Mouse (Mus musculus) kidney, embryonic 16.5 days (tissue): ENCODE measurements around the gene Erc2. TPM values are rescaled to one million over a fixed set of nuclear protein-coding genes. Genes with fewer than 3 reads are reported as not detected.
A peak's percentile ranks its signal among the peaks of the same experiment; 100 is the strongest.

Experiments used
- ATAC-seq: fragments of 200-750 bp; cut with Nextera tagmentation; 2 replicates; pipeline ENCODE4 v1.8.0; 2017; ENCODE audit warnings: moderate TSS enrichment; ENCODE audit not compliant: low FRiP score, low TSS enrichment
- H3K27ac ChIP-seq: fragments of 300-500 bp; sonication (generic); 2 replicates; pipeline ENCODE4 v1.5.1; 2014; ENCODE audit warnings: low read length
- H3K27me3 ChIP-seq: fragments of 300-500 bp; sonication (generic); 2 replicates; pipeline ENCODE4 v1.6.1; 2014; ENCODE audit warnings: low read length, control low read depth, mixed read lengths; ENCODE audit not compliant: insufficient read depth
- H3K36me3 ChIP-seq: fragments of 300-500 bp; sonication (generic); 2 replicates; pipeline ENCODE4 v1.6.1; 2014; ENCODE audit warnings: low read length, control low read depth, mixed read lengths; ENCODE audit not compliant: insufficient read depth
- H3K4me1 ChIP-seq: fragments of 300-500 bp; sonication (generic); 2 replicates; pipeline ENCODE4 v1.6.1; 2014; ENCODE audit warnings: low read length, control low read depth, mixed read lengths; ENCODE audit not compliant: insufficient read depth
- H3K4me2 ChIP-seq: fragments of 300-500 bp; sonication (generic); replicated peaks from 2 replicates; pipeline ENCODE4 v1.6.1; 2014; ENCODE audit warnings: low read depth, low read length
- H3K4me3 ChIP-seq: fragments of 300-500 bp; sonication (generic); 2 replicates; pipeline ENCODE4 v1.5.1; 2014; ENCODE audit warnings: mild to moderate bottlenecking, low read length
- H3K9ac ChIP-seq: fragments of 300-500 bp; sonication (generic); replicated peaks from 2 replicates; pipeline ENCODE4 v1.6.1; 2014; ENCODE audit warnings: low read length
- H3K9me3 ChIP-seq: fragments of 300-500 bp; sonication (generic); 2 replicates; pipeline ENCODE4 v1.6.1; 2016; ENCODE audit warnings: low read length, control low read depth
- WGBS: fragments of 180-500 bp; shearing (Covaris S2); extraction: QIAGEN DNeasy Blood & Tissue Kit; methylation state at CpG from one replicate; pipeline ENCODE4 v1.1.7; 2014; 5-methylcytosine and 5-hydroxymethylcytosine counted together
- polyA plus RNA-seq: library from polyadenylated mRNA; unstranded; fragments of >200 nt; fragmentation: Nextera tagmentation; extraction: Ambion mirVana; gene quantifications from 2 replicates; pipeline ENCODE4 v1.2.1, GENCODE M21; 2015

The Erc2 gene
- polyA plus RNA-seq, 1 experiment from 2014 or later, result 4.9 TPM

GRCm38 (mm10) chr14:28057159-28057884 is 435.1 kb downstream of the Erc2 start:
- H3K4me3 ChIP-seq, result no peak overlapping the region
- peaks cover 14% of the 10 kb centered on the region; the same call in 1 of the 2 replicates for H3K4me1 ChIP-seq
- H3K9me3 ChIP-seq, result no peaks in the 10 kb centered on the region
- H3K27me3 ChIP-seq, result no peaks in the 10 kb centered on the region
- no peak overlapping the region for H3K4me2 ChIP-seq
- H3K36me3 ChIP-seq, result no peaks in the 10 kb centered on the region
- 51% methylated on average over 11 of the region's 11 CpGs for WGBS
- peak overlapping the region; percentile 72 for H3K27ac ChIP-seq
- no peak for ATAC-seq
- H3K9ac ChIP-seq, result no peak overlapping the region

- no peak overlapping the region for H3K4me2 ChIP-seq
These were observed 435.9 kb downstream of the Erc2 start for GRCm38 (mm10) chr14:28057885-28058860.

GRCm38 (mm10) chr14:28060891-28061290 is 438.7 kb downstream of the Erc2 start:
- H3K27me3 ChIP-seq, result no peaks in the 10 kb centered on the region
- peaks cover 12% of the 10 kb centered on the region; the same call in 1 of the 2 replicates for H3K4me1 ChIP-seq
- no peak overlapping the region for H3K4me2 ChIP-seq
- no peaks in the 10 kb centered on the region for H3K36me3 ChIP-seq
- H3K27ac ChIP-seq, result no peak overlapping the region
- no peaks in the 10 kb centered on the region for H3K9me3 ChIP-seq
- no peak overlapping the region for H3K9ac ChIP-seq
- whole genome bisulfite sequencing, result 78% methylated on average over 4 of the region's 4 CpGs
- ATAC-seq, result no peak
- H3K4me3 ChIP-seq, result no peak overlapping the region

More at GRCm38 (mm10) chr14:28057885-28058860, 435.9 kb downstream of the Erc2 start:
- no peaks in the 10 kb centered on the region for H3K27me3 ChIP-seq
- peaks cover 14% of the 10 kb centered on the region; the same call in 1 of the 2 replicates for H3K4me1 ChIP-seq
- no peak overlapping the region for H3K4me3 ChIP-seq
- H3K27ac ChIP-seq, result peak overlapping the region; percentile 72
- H3K9me3 ChIP-seq, result no peaks in the 10 kb centered on the region
- ATAC-seq, result peak; percentile 94
- H3K36me3 ChIP-seq, result no peaks in the 10 kb centered on the region
- no peak overlapping the region for H3K9ac ChIP-seq
- WGBS, result 19% methylated on average over 18 of the region's 18 CpGs

GRCm38 (mm10) chr14:28061649-28062375 is 439.6 kb downstream of the Erc2 start:
- Histone ChIP-seq H3K4me1 (peaks cover 7% of the 10 kb centered on the region; the same call in 1 of the 2 replicates), H3K4me2 (no peak overlapping the region), H3K27ac (no peak overlapping the region), H3K36me3 (no peaks in the 10 kb centered on the region), H3K27me3 (no peaks in the 10 kb centered on the region), H3K4me3 (no peak overlapping the region), H3K9ac (no peak overlapping the region), H3K9me3 (no peaks in the 10 kb centered on the region)
- WGBS, result 25% methylated on average over 3 of the region's 3 CpGs
- ATAC-seq, result no peak

- H3K4me3 ChIP-seq, result no peak overlapping the region
- 64% methylated on average over 12 of the region's 12 CpGs for WGBS
- no peaks in the 10 kb centered on the region for H3K4me1 ChIP-seq
- no peaks in the 10 kb centered on the region for H3K36me3 ChIP-seq
- H3K4me2 ChIP-seq, result no peak overlapping the region
- H3K27me3 ChIP-seq, result no peaks in the 10 kb centered on the region
- H3K27ac ChIP-seq, result no peak overlapping the region
- no peak for ATAC-seq
- H3K9ac ChIP-seq, result no peak overlapping the region
- H3K9me3 ChIP-seq, result no peaks in the 10 kb centered on the region
These were observed 445.8 kb downstream of the Erc2 start for GRCm38 (mm10) chr14:28068021-28068420.

- ATAC-seq, result no peak
- Histone ChIP-seq H3K4me1 (no peaks in the 10 kb centered on the region), H3K4me3 (no peak overlapping the region), H3K9me3 (no peaks in the 10 kb centered on the region), H3K36me3 (no peaks in the 10 kb centered on the region), H3K9ac (no peak overlapping the region), H3K4me2 (no peak overlapping the region), H3K27me3 (no peaks in the 10 kb centered on the region), H3K27ac (no peak overlapping the region)
- 91% methylated on average over 2 of the region's 2 CpGs for WGBS
These were observed 447.6 kb downstream of the Erc2 start for GRCm38 (mm10) chr14:28069826-28070225.

- H3K27me3 ChIP-seq, result no peaks in the 10 kb centered on the region
- no peaks in the 10 kb centered on the region for H3K36me3 ChIP-seq
- 0 out of 2 replicates have a peak overlapping the region, but pooled peaks have one; percentile 6 for H3K27ac ChIP-seq
- H3K4me3 ChIP-seq, result no peak overlapping the region
- no peak overlapping the region for H3K9ac ChIP-seq
- H3K4me1 ChIP-seq, result no peaks in the 10 kb centered on the region
- ATAC-seq, result no peak
- WGBS, result 54% methylated on average over 3 of the region's 3 CpGs
- H3K4me2 ChIP-seq, result no peak overlapping the region
- H3K9me3 ChIP-seq, result no peaks in the 10 kb centered on the region
These were observed 450.3 kb downstream of the Erc2 start for GRCm38 (mm10) chr14:28072561-28072960.

- 35% methylated on average over 8 of the region's 8 CpGs for WGBS
- ATAC-seq, result peak; percentile 42; the same call in 1 of the 2 replicates
These were observed 467.6 kb downstream of the Erc2 start for GRCm38 (mm10) chr14:28089636-28090443.

GRCm38 (mm10) chr14:28091367-28091766 is 469.1 kb downstream of the Erc2 start:
- WGBS, result 89% methylated on average over 1 of the region's 1 CpGs
- Histone ChIP-seq H3K4me2 (no peak overlapping the region), H3K27me3 (no peaks in the 10 kb centered on the region; the same call in 1 of the 2 replicates)

More at GRCm38 (mm10) chr14:28089636-28090443, 467.6 kb downstream of the Erc2 start:
- H3K9me3 ChIP-seq, result no peaks in the 10 kb centered on the region
- no peaks in the 10 kb centered on the region for H3K4me1 ChIP-seq
- no peak overlapping the region for H3K9ac ChIP-seq
- no peak overlapping the region for H3K27ac ChIP-seq
- H3K36me3 ChIP-seq, result no peaks in the 10 kb centered on the region
- H3K4me2 ChIP-seq, result no peak overlapping the region
- no peak overlapping the region for H3K4me3 ChIP-seq
- no peaks in the 10 kb centered on the region; the same call in 1 of the 2 replicates for H3K27me3 ChIP-seq

More at GRCm38 (mm10) chr14:28091367-28091766, 469.1 kb downstream of the Erc2 start:
- no peaks in the 10 kb centered on the region for H3K9me3 ChIP-seq
- H3K4me1 ChIP-seq, result no peaks in the 10 kb centered on the region
- H3K9ac ChIP-seq, result no peak overlapping the region
- H3K4me3 ChIP-seq, result no peak overlapping the region
- H3K36me3 ChIP-seq, result no peaks in the 10 kb centered on the region
- no peak for ATAC-seq
- no peak overlapping the region for H3K27ac ChIP-seq
